Mouse (Mus musculus): ENCODE data around the gene Sik1. TPM values are rescaled to one million over a fixed set of nuclear protein-coding genes. Genes with fewer than 3 reads are reported as not detected.

The Sik1 gene
- total RNA-seq, 2 experiments from 2014 or later, result 13.4 to 58.6 TPM

GRCm38 (mm10) chr17:31819372-31819771, 36.2 kb downstream of the Sik1 start:
- Histone ChIP-seq H3K27ac (no peak overlapping the region), H3K4me3 (no peak overlapping the region)
- peak; percentile 12 for DNase-seq
- TF ChIP-seq CTCF (IDR thresholded peaks at IDR 0.05), result no peak
- intact Hi-C loops (cut with DNase I), result no loop called here

GRCm38 (mm10) chr17:31817815-31818214, 37.8 kb downstream of the Sik1 start:
- TF ChIP-seq CTCF (IDR thresholded peaks at IDR 0.05), result no peak
- intact Hi-C loops (cut with DNase I), result no loop called here

GRCm38 (mm10) chr17:31817203-31817602, 38.4 kb downstream of the Sik1 start:
- DNase-seq, result peak; percentile 12

More at GRCm38 (mm10) chr17:31817815-31818214, 37.8 kb downstream of the Sik1 start:
- Histone ChIP-seq H3K4me3 (no peak overlapping the region), H3K27ac (no peak overlapping the region)
- peak; percentile 11 for DNase-seq

GRCm38 (mm10) chr17:31814848-31815247, 40.8 kb downstream of the Sik1 start:
- H3K27ac ChIP-seq, result no peak overlapping the region
- TF ChIP-seq CTCF (IDR thresholded peaks at IDR 0.05), result no peak
- intact Hi-C loops (cut with DNase I), result no loop called here
- peak; percentile 17 for DNase-seq
- H3K4me3 ChIP-seq, result no peak overlapping the region

More at GRCm38 (mm10) chr17:31817203-31817602, 38.4 kb downstream of the Sik1 start:
- intact Hi-C loops (cut with DNase I), result no loop called here
- Histone ChIP-seq H3K4me3 (no peak overlapping the region), H3K27ac (no peak overlapping the region)
- TF ChIP-seq CTCF (IDR thresholded peaks at IDR 0.05), result no peak

- intact Hi-C loops (cut with DNase I), result no loop called here
- TF ChIP-seq CTCF (IDR thresholded peaks at IDR 0.05), result no peak
- H3K4me3 ChIP-seq, result no peak overlapping the region
- no peak for DNase-seq
- no peak overlapping the region for H3K27ac ChIP-seq
Observed at GRCm38 (mm10) chr17:31813938-31814622, 41.5 kb downstream of the Sik1 start.

GRCm38 (mm10) chr17:31811333-31811732, 44.3 kb downstream of the Sik1 start:
- H3K27ac ChIP-seq, result no peak overlapping the region
- no peak for TF ChIP-seq CTCF (IDR thresholded peaks at IDR 0.05)
- DNase-seq, result peak; percentile 8
- H3K4me3 ChIP-seq, result no peak overlapping the region
- intact Hi-C loops (cut with DNase I), result no loop called here

- Histone ChIP-seq H3K27ac (no peak overlapping the region), H3K4me3 (no peak overlapping the region)
- no peak for TF ChIP-seq CTCF (IDR thresholded peaks at IDR 0.05)
- peak; percentile 10 for DNase-seq
- intact Hi-C loops (cut with DNase I), result no loop called here
Observed at GRCm38 (mm10) chr17:31809894-31810293, 45.7 kb downstream of the Sik1 start.

- H3K4me3 ChIP-seq, result no peak overlapping the region
- no peak for DNase-seq
- intact Hi-C loops (cut with DNase I), result no loop called here
- TF ChIP-seq CTCF (IDR thresholded peaks at IDR 0.05), result no peak
- no peak overlapping the region for H3K27ac ChIP-seq
Observed at GRCm38 (mm10) chr17:31809136-31809535, 46.5 kb downstream of the Sik1 start.

GRCm38 (mm10) chr17:31808082-31808875, 47.3 kb downstream of the Sik1 start:
- H3K27ac ChIP-seq, result no peak overlapping the region
- DNase-seq, result no peak
- intact Hi-C loops (cut with DNase I), result no loop called here
- no peak overlapping the region for H3K4me3 ChIP-seq
- no peak for TF ChIP-seq CTCF (IDR thresholded peaks at IDR 0.05)

- intact Hi-C loops (cut with DNase I), result no loop called here
- no peak for DNase-seq
- Histone ChIP-seq H3K4me3 (no peak overlapping the region), H3K27ac (peak overlapping the region; percentile 40)
- no peak for TF ChIP-seq CTCF (IDR thresholded peaks at IDR 0.05)
Observed at GRCm38 (mm10) chr17:31806496-31806895, 49.1 kb downstream of the Sik1 start.

GRCm38 (mm10) chr17:31806025-31806424, 49.6 kb downstream of the Sik1 start:
- H3K27ac ChIP-seq, result peak overlapping the region; percentile 40
- no peak for TF ChIP-seq CTCF (IDR thresholded peaks at IDR 0.05)
- H3K4me3 ChIP-seq, result no peak overlapping the region
- intact Hi-C loops (cut with DNase I), result no loop called here
- peak; percentile 54 for DNase-seq

GRCm38 (mm10) chr17:31805585-31805984, 50.0 kb downstream of the Sik1 start:
- intact Hi-C loops (cut with DNase I), result no loop called here
- Histone ChIP-seq H3K4me3 (no peak overlapping the region), H3K27ac (no peak overlapping the region)
- no peak for TF ChIP-seq CTCF (IDR thresholded peaks at IDR 0.05)
- DNase-seq, result no peak

- no peak for TF ChIP-seq CTCF (IDR thresholded peaks at IDR 0.05)
- intact Hi-C loops (cut with DNase I), result no loop called here
- DNase-seq, result no peak
- Histone ChIP-seq H3K27ac (no peak overlapping the region), H3K4me3 (no peak overlapping the region)
Observed at GRCm38 (mm10) chr17:31802272-31803017, 53.2 kb downstream of the Sik1 start.

Measured in gastrocnemius, adult 2 months (tissue).